Mouse (Mus musculus) forebrain, embryonic 15.5 days (tissue): ENCODE measurements around the gene Tfap2d. TPM values are rescaled to one million over a fixed set of nuclear protein-coding genes. Genes with fewer than 3 reads are reported as not detected.

Source experiments
- ATAC-seq: fragments of 200-750 bp; cut with Nextera tagmentation; replicated peaks from 2 replicates; pipeline ENCODE4 v1.8.0; 2017; ENCODE audit warnings: mild to moderate bottlenecking, moderate TSS enrichment, moderate library complexity
- H3K27ac ChIP-seq: fragments of 300-500 bp; sonication (generic); replicated peaks from 2 replicates; pipeline ENCODE4 v1.5.1; 2015; ENCODE audit warnings: mild to moderate bottlenecking, inconsistent platforms
- H3K27me3 ChIP-seq: fragments of 300-500 bp; sonication (generic); 2 replicates; pipeline ENCODE4 v1.6.1; 2015; ENCODE audit warnings: inconsistent platforms
- H3K36me3 ChIP-seq: fragments of 300-500 bp; sonication (generic); 2 replicates; pipeline ENCODE4 v1.6.1; 2015; ENCODE audit warnings: mild to moderate bottlenecking, inconsistent platforms
- H3K4me1 ChIP-seq: fragments of 300-500 bp; sonication (generic); 2 replicates; pipeline ENCODE4 v1.6.1; 2015; ENCODE audit warnings: inconsistent platforms
- H3K4me2 ChIP-seq: fragments of 300-500 bp; sonication (generic); replicated peaks from 2 replicates; pipeline ENCODE4 v1.6.1; 2015; ENCODE audit warnings: mild to moderate bottlenecking, inconsistent platforms
- H3K4me3 ChIP-seq: fragments of 300-500 bp; sonication (generic); 2 replicates; pipeline ENCODE4 v1.5.1; 2015; ENCODE audit warnings: mild to moderate bottlenecking, inconsistent platforms
- H3K9ac ChIP-seq: fragments of 300-500 bp; sonication (generic); replicated peaks from 2 replicates; pipeline ENCODE4 v1.6.1; 2015; ENCODE audit warnings: mild to moderate bottlenecking, inconsistent platforms
- H3K9me3 ChIP-seq: fragments of 300-500 bp; sonication (generic); 2 replicates; pipeline ENCODE4 v1.6.1; 2016; ENCODE audit warnings: inconsistent platforms
- WGBS: fragments of 180-500 bp; shearing (Covaris S2); methylation state at CpG from one replicate; pipeline ENCODE4 v1.1.7; 2015; ENCODE audit warnings: mixed read lengths; 5-methylcytosine and 5-hydroxymethylcytosine counted together
- polyA plus RNA-seq: library from polyadenylated mRNA; unstranded; fragments of >200 nt; fragmentation: Nextera tagmentation; extraction: Ambion mirVana; gene quantifications from 2 replicates; pipeline ENCODE4 v1.2.1, GENCODE M21; 2015

Tfap2d gene
- polyA plus RNA-seq, 1 experiment from 2014 or later: 16.7 TPM

GRCm38 (mm10) chr1:19110211-19110610, 7.4 kb downstream of the Tfap2d start:
- Histone ChIP-seq H3K4me1 (no peaks in the 10 kb centered on the region), H3K9me3 (no peaks in the 10 kb centered on the region), H3K4me2 (no peak overlapping the region), H3K9ac (no peak overlapping the region), H3K4me3 (no peak overlapping the region), H3K27ac (no peak overlapping the region), H3K27me3 (peaks cover 79% of the 10 kb centered on the region), H3K36me3 (no peaks in the 10 kb centered on the region)
- WGBS: 2% methylated on average over 5 of the region's 5 CpGs
- ATAC-seq: no peak

GRCm38 (mm10) chr1:19111020-19111419, 8.2 kb downstream of the Tfap2d start:
- no peaks in the 10 kb centered on the region for H3K36me3 ChIP-seq
- H3K4me3 ChIP-seq: no peak overlapping the region
- no peak overlapping the region for H3K4me2 ChIP-seq
- H3K27me3 ChIP-seq: peaks cover 72% of the 10 kb centered on the region
- no peaks in the 10 kb centered on the region for H3K4me1 ChIP-seq
- H3K27ac ChIP-seq: no peak overlapping the region
- no peaks in the 10 kb centered on the region for H3K9me3 ChIP-seq
- no peak overlapping the region for H3K9ac ChIP-seq
- no peak for ATAC-seq
- WGBS: 1% methylated on average over 22 of the region's 22 CpGs

- Histone ChIP-seq H3K27me3 (no peaks in the 10 kb centered on the region), H3K4me2 (no peak overlapping the region), H3K9me3 (no peaks in the 10 kb centered on the region), H3K4me3 (no peak overlapping the region), H3K4me1 (no peaks in the 10 kb centered on the region), H3K27ac (no peak overlapping the region), H3K36me3 (no peaks in the 10 kb centered on the region), H3K9ac (no peak overlapping the region)
- WGBS: 6% methylated on average over 4 of the region's 4 CpGs
- no peak; the same call in 1 of the 2 replicates for ATAC-seq
These were observed 76.0 kb downstream of the Tfap2d start for GRCm38 (mm10) chr1:19178742-19179397.

- Histone ChIP-seq H3K4me2 (peak overlapping the region; percentile 39), H3K9me3 (no peaks in the 10 kb centered on the region), H3K36me3 (no peaks in the 10 kb centered on the region), H3K27me3 (peaks cover 31% of the 10 kb centered on the region), H3K9ac (no peak overlapping the region), H3K4me1 (peaks cover 5% of the 10 kb centered on the region; the same call in 1 of the 2 replicates), H3K27ac (no peak overlapping the region), H3K4me3 (peak overlapping the region; percentile 27)
- ATAC-seq: peak; percentile 73; the same call in 1 of the 2 replicates
- 3% methylated on average over 12 of the region's 12 CpGs for WGBS
These were observed 102.8 kb downstream of the Tfap2d start for GRCm38 (mm10) chr1:19205649-19206048.

GRCm38 (mm10) chr1:19206194-19206593, 103.4 kb downstream of the Tfap2d start:
- ATAC-seq: no peak; the same call in 1 of the 2 replicates
- Histone ChIP-seq H3K4me3 (no peak overlapping the region), H3K27me3 (peaks cover 36% of the 10 kb centered on the region), H3K4me2 (peak overlapping the region; percentile 39), H3K4me1 (peaks cover 5% of the 10 kb centered on the region; the same call in 1 of the 2 replicates), H3K9me3 (no peaks in the 10 kb centered on the region), H3K9ac (no peak overlapping the region), H3K27ac (no peak overlapping the region), H3K36me3 (no peaks in the 10 kb centered on the region)
- WGBS: under 1% methylated on average over 7 of the region's 7 CpGs

- Histone ChIP-seq H3K27me3 (peaks cover 49% of the 10 kb centered on the region), H3K4me1 (peaks cover 5% of the 10 kb centered on the region; the same call in 1 of the 2 replicates), H3K9ac (no peak overlapping the region), H3K4me3 (no peak overlapping the region), H3K36me3 (no peaks in the 10 kb centered on the region), H3K27ac (no peak overlapping the region), H3K4me2 (no peak overlapping the region), H3K9me3 (no peaks in the 10 kb centered on the region)
- no peak for ATAC-seq
- WGBS: 3% methylated on average over 4 of the region's 4 CpGs
These were observed 104.8 kb downstream of the Tfap2d start for GRCm38 (mm10) chr1:19207611-19208010.

- ATAC-seq: no peak
- Histone ChIP-seq H3K4me1 (peaks cover 5% of the 10 kb centered on the region; the same call in 1 of the 2 replicates), H3K27me3 (peaks cover 53% of the 10 kb centered on the region), H3K9me3 (no peaks in the 10 kb centered on the region), H3K36me3 (no peaks in the 10 kb centered on the region), H3K9ac (no peak within 1 kb of the TSS), H3K27ac (no peak within 1 kb of the TSS), H3K4me3 (peak within 1 kb of the TSS; percentile 14; the same call in 1 of the 2 replicates), H3K4me2 (no peak within 1 kb of the TSS; the same call in 1 of the 2 replicates)
- WGBS: under 1% methylated on average over 26 of the region's 26 CpGs
These were observed 106.0 kb downstream of the Tfap2d start, which contains the start of gene Tfap2b for GRCm38 (mm10) chr1:19208641-19209358. Gene Tfap2b (plus strand): TSS chr1:19208914.

GRCm38 (mm10) chr1:19209359-19209745, 106.5 kb downstream of the Tfap2d start:
- Histone ChIP-seq H3K9ac (no peak overlapping the region), H3K4me2 (no peak overlapping the region)
- no peak for ATAC-seq

GRCm38 (mm10) chr1:19209776-19210175, 107.0 kb downstream of the Tfap2d start:
- Histone ChIP-seq H3K27me3 (peaks cover 57% of the 10 kb centered on the region), H3K4me2 (no peak overlapping the region; the same call in 1 of the 2 replicates), H3K27ac (no peak overlapping the region), H3K4me3 (peak overlapping the region; percentile 14; the same call in 1 of the 2 replicates), H3K36me3 (no peaks in the 10 kb centered on the region), H3K4me1 (peaks cover 8% of the 10 kb centered on the region), H3K9ac (no peak overlapping the region), H3K9me3 (no peaks in the 10 kb centered on the region)
- WGBS: 0% methylated on average over 31 of the region's 31 CpGs
- no peak for ATAC-seq

More at GRCm38 (mm10) chr1:19209359-19209745, 106.5 kb downstream of the Tfap2d start:
- Histone ChIP-seq H3K36me3 (no peaks in the 10 kb centered on the region), H3K27ac (no peak overlapping the region), H3K4me1 (peaks cover 8% of the 10 kb centered on the region), H3K27me3 (peaks cover 56% of the 10 kb centered on the region), H3K9me3 (no peaks in the 10 kb centered on the region), H3K4me3 (no peak overlapping the region)
- 1% methylated on average over 10 of the region's 10 CpGs for WGBS

- Histone ChIP-seq H3K4me1 (peaks cover 8% of the 10 kb centered on the region), H3K9ac (no peak overlapping the region), H3K4me2 (no peak overlapping the region), H3K27me3 (peaks cover 61% of the 10 kb centered on the region), H3K9me3 (no peaks in the 10 kb centered on the region), H3K4me3 (peak overlapping the region; percentile 14; the same call in 1 of the 2 replicates), H3K27ac (no peak overlapping the region), H3K36me3 (no peaks in the 10 kb centered on the region)
- WGBS: under 1% methylated on average over 30 of the region's 30 CpGs
- ATAC-seq: 0 out of 2 replicates have a peak, but pooled peaks have one; percentile 24
These were observed 107.6 kb downstream of the Tfap2d start for GRCm38 (mm10) chr1:19210215-19211032.

GRCm38 (mm10) chr1:19211033-19211405, 108.2 kb downstream of the Tfap2d start:
- no peak for ATAC-seq
- no peak overlapping the region for H3K4me3 ChIP-seq
- H3K36me3 ChIP-seq: no peaks in the 10 kb centered on the region
- H3K9ac ChIP-seq: no peak overlapping the region
- peaks cover 8% of the 10 kb centered on the region for H3K4me1 ChIP-seq
- H3K27ac ChIP-seq: no peak overlapping the region
- peaks cover 66% of the 10 kb centered on the region for H3K27me3 ChIP-seq
- H3K9me3 ChIP-seq: no peaks in the 10 kb centered on the region
- 0% methylated on average over 8 of the region's 8 CpGs for WGBS
- H3K4me2 ChIP-seq: no peak overlapping the region
